ENCODE assay signal across 9 mouse cellular contexts in genomic region chr1:162187352-162188120, GRCm38 (mm10).
DNase-seq lines count a peak whose midpoint lies in the region; ATAC-seq and TF ChIP-seq lines count a peak whose summit lies in the region.
"Had no signal": no experiment of that assay in that cellular context is flagged by ENCODE, and none has a peak within 500 bp of the region (broad histone marks: within the 10 kb centered on the region; RNA-seq: fewer than 3 reads in every experiment).

No protein-coding gene starts in this region.

- no peak overlapping the region for H3K9ac ChIP-seq in lung, embryonic 14.5 days
- H3K9ac ChIP-seq in neural tube, embryonic 15.5 days (replicated peaks), result no peak overlapping the region
- H3K9ac ChIP-seq: liver, embryonic 15.5 days had no signal

- peak; percentile 87 for DNase-seq in lung, embryonic 14.5 days
- DNase-seq in lung, postnatal 14 days, result no peak
- DNase-seq in heart, postnatal 4 days, result peak; percentile 31
- DNase-seq in thymus, adult 2 months, result no peak
- DNase-seq in urinary bladder, postnatal 36 days (ENCODE audit: low spot score in 2 of 2), result no peak
- no peak for DNase-seq in left cerebral cortex, adult 18-20 months (ENCODE audit: low spot score in 2 of 2)

- H3K27ac ChIP-seq in lung, embryonic 14.5 days (ENCODE audit: low read depth), result peak overlapping the region; percentile 96
- H3K27ac ChIP-seq in embryonic fibroblast, embryonic 13.5 days (ENCODE audit: insufficient read depth, low read length), result peak overlapping the region; percentile 100
- H3K27ac ChIP-seq in neural tube, embryonic 15.5 days (replicated peaks), result peak overlapping the region; percentile 77
- H3K27ac ChIP-seq in thymus, adult 2 months (ENCODE audit: control insufficient read depth, insufficient read depth, low read length), result no peak overlapping the region
- H3K27ac ChIP-seq: liver, embryonic 15.5 days had no signal

- H3K27me3 ChIP-seq in lung, embryonic 14.5 days (ENCODE audit: insufficient read depth, low read length), result no peaks in the 10 kb centered on the region
- no peaks in the 10 kb centered on the region for H3K27me3 ChIP-seq in neural tube, embryonic 15.5 days (replicated peaks)
- no peaks in the 10 kb centered on the region for H3K27me3 ChIP-seq in thymus, adult 2 months (ENCODE audit: control insufficient read depth, insufficient read depth, low read length)
- H3K27me3 ChIP-seq: liver, embryonic 15.5 days had no signal

- no peak for TF ChIP-seq CTCF in lung, embryonic 14.5 days (IDR thresholded peaks at IDR 0.05; ENCODE audit: low read depth)
- TF ChIP-seq CTCF in embryonic fibroblast, embryonic 13.5 days (IDR thresholded peaks at IDR 0.05; ENCODE audit: borderline replicate concordance, insufficient read depth, low read length), result no peak
- no peak for TF ChIP-seq CTCF in thymus, adult 2 months (IDR thresholded peaks at IDR 0.05; ENCODE audit: borderline replicate concordance, control insufficient read depth, extremely low read depth, insufficient read depth, low read length, poor library complexity)

- WGBS in lung, embryonic 14.5 days, result 28% methylated on average over 8 of the region's 8 CpGs
- 41% methylated on average over 8 of the region's 8 CpGs for WGBS in neural tube, embryonic 15.5 days
- WGBS in thymus, adult 2 months, result 79% methylated on average over 8 of the region's 8 CpGs

- H3K9me3 ChIP-seq in lung, embryonic 14.5 days (ENCODE audit: low read depth, low read length), result no peaks in the 10 kb centered on the region
- no peaks in the 10 kb centered on the region for H3K9me3 ChIP-seq in neural tube, embryonic 15.5 days (replicated peaks)
- H3K9me3 ChIP-seq: liver, embryonic 15.5 days had no signal

- ATAC-seq in lung, embryonic 14.5 days (ENCODE audit: insufficient read depth), result peak; percentile 55
- peak; percentile 72 for ATAC-seq in neural tube, embryonic 15.5 days (ENCODE audit: low FRiP score)

- no peak overlapping the region for H3K4me3 ChIP-seq in lung, embryonic 14.5 days (ENCODE audit: low read depth, low read length)
- no peak overlapping the region for H3K4me3 ChIP-seq in embryonic fibroblast, embryonic 13.5 days (ENCODE audit: insufficient read depth, low read length)
- no peak overlapping the region for H3K4me3 ChIP-seq in neural tube, embryonic 15.5 days (replicated peaks)
- no peak overlapping the region for H3K4me3 ChIP-seq in thymus, adult 2 months (ENCODE audit: control insufficient read depth, insufficient read depth, low read length)
- H3K4me3 ChIP-seq: liver, embryonic 15.5 days had no signal

- peaks cover 25% of the 10 kb centered on the region for H3K4me1 ChIP-seq in lung, embryonic 14.5 days (ENCODE audit: insufficient read depth)
- H3K4me1 ChIP-seq in embryonic fibroblast, embryonic 13.5 days (ENCODE audit: control insufficient read depth, insufficient read depth, low read length), result peaks cover 32% of the 10 kb centered on the region
- H3K4me1 ChIP-seq in neural tube, embryonic 15.5 days, result peaks cover 41% of the 10 kb centered on the region
- no peaks in the 10 kb centered on the region for H3K4me1 ChIP-seq in thymus, adult 2 months (replicated peaks; ENCODE audit: control insufficient read depth, insufficient read depth, low read length)
- H3K4me1 ChIP-seq: liver, embryonic 15.5 days had no signal

- peak overlapping the region; percentile 5 for H3K4me2 ChIP-seq in lung, embryonic 14.5 days
- no peak overlapping the region; the same call in 1 of the 2 replicates for H3K4me2 ChIP-seq in neural tube, embryonic 15.5 days
- H3K4me2 ChIP-seq: liver, embryonic 15.5 days had no signal

- H3K36me3 ChIP-seq in lung, embryonic 14.5 days (ENCODE audit: insufficient read depth), result no peaks in the 10 kb centered on the region
- H3K36me3 ChIP-seq in neural tube, embryonic 15.5 days, result no peaks in the 10 kb centered on the region
- H3K36me3 ChIP-seq in thymus, adult 2 months (ENCODE audit: control insufficient read depth, insufficient read depth, low read length), result no peaks in the 10 kb centered on the region
- H3K36me3 ChIP-seq: liver, embryonic 15.5 days had no signal

- peak; percentile 50 for TF ChIP-seq POLR2A in embryonic fibroblast, embryonic 13.5 days (IDR thresholded peaks at IDR 0.05; ENCODE audit: low read depth, low read length)
- TF ChIP-seq POLR2A in thymus, adult 2 months (IDR thresholded peaks at IDR 0.05; ENCODE audit: control insufficient read depth, extremely low read depth, insufficient read depth, low read length, poor library complexity), result no peak

Comparison
In these comparisons a context has a peak if more than half of its experiments do, and no peak if none do; other contexts are left out.
1. DNase-seq: peak in lung, embryonic 14.5 days (single experiment) and heart, postnatal 4 days (single experiment); none in lung, postnatal 14 days (single experiment), thymus, adult 2 months (single experiment), urinary bladder, postnatal 36 days (0 of 2) and left cerebral cortex, adult 18-20 months (0 of 2).